Mouse (Mus musculus): ENCODE measurements around the gene Hddc2.

The Hddc2 gene

DNA sequence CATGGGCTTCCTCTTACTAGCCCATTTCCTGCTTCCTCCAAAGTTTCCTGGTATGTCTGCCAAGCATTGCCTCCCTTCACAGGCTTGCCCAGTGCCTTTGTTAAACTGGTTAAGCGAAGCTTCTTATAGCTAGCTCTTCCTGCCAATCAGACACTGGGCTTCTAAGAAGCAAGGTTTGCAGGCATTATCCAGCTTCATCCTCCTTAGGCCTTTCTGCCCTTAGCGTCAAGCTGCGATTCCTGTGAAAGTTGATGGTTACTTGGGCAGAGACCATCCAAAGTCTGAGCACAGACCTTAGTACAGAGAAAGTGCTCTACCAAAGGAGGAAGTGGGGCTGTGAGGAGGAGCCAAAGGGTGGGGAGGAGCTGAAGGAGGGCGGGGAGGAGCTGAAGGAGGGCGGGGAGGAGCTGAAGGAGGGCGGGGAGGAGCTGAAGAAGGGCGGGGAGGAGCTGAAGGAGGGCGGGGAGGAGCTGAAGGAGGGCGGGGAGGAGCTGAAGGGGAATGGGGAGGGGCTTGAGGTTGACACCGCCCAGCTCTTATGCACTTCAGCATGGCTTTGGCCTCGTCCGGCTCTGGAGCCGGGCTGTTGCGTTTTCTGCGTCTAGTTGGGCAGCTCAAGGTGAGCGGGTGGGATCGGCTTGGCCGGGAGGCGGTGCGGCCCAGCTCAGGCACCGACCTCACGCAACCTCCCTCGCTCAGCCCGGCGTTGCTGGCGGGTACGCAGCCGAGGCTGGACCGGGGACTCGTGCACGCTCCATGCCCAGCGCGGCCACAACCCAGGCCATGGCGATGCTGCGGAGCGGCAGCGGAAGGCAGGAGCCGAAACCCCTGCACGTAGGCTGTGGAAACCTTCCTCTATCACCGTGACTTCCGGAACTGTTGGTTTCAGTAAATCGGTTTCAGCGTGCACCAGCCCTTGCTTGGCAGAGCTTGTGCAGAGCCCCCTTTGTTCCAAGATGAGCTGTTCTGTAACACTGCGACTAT lies at the start of gene Hddc2:
Gene Hddc2, plus strand, starts transcription at position 519 of the 984 bp plus-strand sequence.
- in situ Hi-C loops (cut with MboI, MseI), result loop anchor here (5.0 kb wide), 1 partner anchor 691 kb away; no protein-coding TSS in a partner anchor

DNA sequence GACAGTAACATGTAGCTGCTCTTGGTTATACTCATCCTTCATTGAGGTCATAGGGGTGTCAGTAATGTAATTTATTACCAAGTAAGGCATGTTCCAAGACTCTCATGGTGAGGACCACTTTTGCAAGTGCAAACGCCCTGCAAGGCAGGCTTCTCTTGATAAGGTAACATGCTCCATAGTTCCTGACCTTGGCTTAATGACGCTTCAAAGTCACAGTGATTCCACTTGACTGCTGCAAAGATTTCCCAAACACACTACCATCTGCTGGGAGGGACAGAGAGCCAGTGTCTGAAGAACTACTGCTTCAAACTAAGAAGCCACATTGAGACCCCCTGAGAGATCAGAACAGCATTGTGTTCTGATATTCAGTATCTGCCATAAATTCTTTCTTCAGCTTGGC lies 40.4 kb upstream of the Hddc2 start:
- in situ Hi-C loops (cut with MboI, MseI), result no loop called here

DNA sequence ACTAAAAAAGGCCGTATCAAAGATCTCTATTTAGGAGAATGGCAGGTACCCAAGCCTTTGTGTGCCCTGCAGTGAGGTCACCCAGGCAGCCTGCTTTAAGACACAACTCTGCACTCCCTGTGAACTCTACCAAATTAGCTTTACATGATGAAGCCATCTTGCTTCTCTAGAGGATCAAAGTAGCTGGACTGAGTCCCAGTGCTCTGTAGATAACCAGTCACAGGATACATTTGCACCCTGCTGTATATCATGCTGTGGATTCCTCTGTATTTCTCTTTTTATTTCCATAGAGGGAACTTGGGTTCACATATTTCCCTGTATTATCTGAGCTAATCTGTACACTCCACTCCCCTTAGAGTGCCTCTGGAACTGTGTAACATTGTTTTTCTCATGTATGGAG lies 40.0 kb upstream of the Hddc2 start:
- in situ Hi-C loops (cut with MboI, MseI), result no loop called here

DNA sequence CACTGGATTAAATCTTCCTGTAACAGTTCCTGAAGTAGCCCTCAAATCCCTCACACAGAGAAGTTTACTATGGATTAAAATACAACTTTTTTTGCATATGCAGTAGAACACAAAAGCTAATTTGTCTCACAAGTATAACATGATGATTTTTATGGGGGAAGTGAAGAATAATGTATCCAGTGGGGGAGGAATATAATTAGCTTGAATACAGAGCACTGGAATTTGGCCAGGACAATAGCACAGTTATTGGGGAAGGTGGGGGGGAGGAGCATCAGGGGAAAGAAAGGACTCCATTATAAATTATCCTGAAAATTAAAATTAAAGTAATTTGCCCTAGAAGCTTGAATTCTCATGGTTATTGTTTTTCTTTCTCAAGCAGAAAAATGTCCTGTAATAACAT lies 25.4 kb upstream of the Hddc2 start:
- in situ Hi-C loops (cut with MboI, MseI), result no loop called here

DNA sequence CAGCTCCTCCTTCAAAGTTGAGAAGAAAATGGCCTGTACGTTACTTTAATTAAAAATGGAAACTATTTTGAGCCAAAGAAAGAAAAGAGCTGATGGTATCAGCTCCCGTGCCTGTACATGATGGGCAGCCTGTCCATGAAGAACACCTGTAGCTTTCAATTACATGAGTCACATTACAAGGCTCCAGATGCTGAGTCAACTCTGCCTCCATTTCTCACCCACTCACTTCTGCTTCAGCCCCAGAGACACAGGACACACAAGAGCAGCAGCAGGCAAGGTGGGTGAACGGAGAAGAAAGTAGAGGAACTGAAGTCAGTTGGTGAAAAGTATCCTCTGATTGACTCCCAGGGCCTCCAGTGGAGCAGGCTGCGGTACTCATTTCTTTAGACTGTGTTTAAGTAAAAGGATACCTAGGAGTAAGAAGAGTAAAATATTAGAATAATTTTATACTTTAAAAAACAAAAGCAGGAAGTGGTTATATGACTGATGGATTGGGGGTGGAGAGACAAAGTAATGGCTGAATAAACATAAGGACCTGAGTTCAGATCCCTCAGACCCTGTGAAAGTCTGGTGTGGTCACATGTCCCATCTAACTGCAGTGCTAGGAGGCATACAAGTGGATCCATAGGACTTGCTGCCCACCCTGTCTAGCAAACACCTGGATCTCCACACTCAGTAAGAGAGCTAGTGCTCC lies 24.3 kb upstream of the Hddc2 start:
- in situ Hi-C loops (cut with MboI, MseI), result no loop called here

DNA sequence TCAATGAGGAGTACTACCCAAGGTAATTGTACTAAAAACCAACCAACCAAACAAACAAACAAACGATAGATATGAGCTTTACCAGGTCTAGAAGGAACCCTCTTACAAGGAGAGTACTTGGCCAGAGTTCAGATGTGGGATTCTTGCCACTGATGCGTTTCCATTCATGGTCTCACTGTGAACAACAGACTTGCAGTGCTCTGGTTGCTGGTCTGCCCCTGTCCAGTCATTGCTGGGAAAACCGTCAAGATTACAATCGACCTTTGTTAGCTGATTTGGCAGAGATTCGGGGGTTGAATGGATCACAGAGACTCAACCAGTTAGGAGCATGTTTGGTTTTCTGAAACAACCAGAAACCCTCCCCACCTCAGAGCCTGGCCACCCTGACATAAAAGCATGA lies 17.5 kb upstream of the Hddc2 start:
- in situ Hi-C loops (cut with MboI, MseI), result no loop called here

DNA sequence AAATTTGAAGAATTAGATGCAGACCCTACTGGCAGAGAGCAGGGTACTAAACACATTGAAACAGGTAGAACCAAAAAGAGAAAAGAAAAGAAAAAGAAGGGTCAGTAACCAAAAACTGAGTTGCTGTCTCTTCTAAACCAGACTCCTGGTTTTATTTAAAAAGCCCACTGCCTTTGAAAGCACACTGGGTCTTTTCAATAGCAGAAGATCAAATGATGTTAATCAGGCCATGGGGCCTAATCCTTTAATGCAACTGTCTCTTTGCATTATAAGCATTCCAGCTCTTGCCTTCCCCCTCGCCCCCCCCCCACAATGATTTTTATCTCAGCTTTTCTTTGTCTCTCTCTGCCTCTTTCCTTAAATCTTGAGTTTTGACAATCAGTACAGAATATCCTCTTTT lies 16.7 kb upstream of the Hddc2 start:
- in situ Hi-C loops (cut with MboI, MseI), result no loop called here

DNA sequence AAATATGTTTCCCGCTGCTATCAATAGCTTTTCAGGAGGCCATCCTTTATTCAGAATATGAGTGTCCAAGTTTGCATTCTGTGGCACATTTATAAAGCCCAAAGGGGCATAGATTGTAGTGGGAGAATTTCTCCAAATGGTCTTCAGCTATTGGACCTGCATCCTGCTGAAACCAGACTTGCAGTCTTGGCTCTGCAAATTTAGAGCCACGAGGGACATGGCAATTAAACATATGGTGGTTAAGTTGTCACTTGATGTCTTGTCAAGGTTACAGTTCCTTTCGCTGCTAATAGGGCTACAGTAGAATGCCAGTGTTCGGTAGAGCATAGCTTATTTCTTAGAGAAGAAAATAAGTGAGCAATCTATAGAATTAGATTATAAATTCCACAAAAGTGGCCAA lies 16.1 kb upstream of the Hddc2 start:
- in situ Hi-C loops (cut with MboI, MseI), result no loop called here

DNA sequence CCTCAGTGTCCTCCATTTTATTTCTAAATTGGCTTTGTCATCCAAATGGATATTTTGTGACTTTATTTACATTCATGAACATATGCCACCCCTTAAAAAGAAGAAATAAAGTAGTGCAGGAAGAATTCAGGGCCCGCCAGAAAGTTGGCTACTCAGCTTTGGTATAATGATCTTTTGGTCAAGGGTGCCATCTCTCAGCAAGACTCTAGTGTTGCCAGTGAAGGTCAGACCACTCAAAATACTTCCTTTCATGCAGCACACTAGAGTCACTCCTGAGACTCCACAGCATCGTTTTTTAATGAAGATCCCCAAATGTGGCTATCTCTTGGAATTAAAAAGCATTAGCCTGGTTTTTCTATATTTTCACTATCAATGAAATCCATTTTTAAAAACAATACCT lies 14.9 kb upstream of the Hddc2 start:
- in situ Hi-C loops (cut with MboI, MseI), result no loop called here

DNA sequence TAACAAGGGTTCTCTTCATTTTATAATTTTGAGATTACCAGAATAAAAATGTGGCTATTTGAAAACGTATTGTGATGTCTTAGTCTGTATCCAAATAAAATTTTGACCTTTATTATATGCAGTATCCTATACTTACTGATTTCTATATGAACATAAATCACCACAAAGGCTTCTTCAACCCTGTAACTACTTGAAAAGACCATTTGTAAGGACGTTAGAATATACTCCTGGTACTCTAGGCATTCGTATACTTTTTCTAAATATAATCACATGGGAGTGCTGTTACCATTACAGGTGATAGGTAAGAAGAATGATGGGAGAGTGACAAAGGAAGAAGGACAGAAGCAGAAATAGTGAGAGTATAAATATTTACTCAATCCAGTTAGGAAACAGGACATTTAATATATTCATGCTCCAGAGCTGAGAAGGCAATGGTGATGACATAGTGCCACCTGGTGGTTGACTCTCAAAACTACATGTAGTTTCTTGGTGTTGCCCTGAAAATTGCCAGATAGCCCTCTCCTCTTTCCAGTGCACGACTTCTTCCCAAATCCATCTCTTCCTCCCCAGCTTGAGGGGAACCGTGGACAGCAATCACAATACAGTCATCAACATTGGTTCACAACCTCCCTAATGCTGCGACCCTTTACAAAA lies 14.1 kb upstream of the Hddc2 start:
- in situ Hi-C loops (cut with MboI, MseI), result no loop called here

DNA sequence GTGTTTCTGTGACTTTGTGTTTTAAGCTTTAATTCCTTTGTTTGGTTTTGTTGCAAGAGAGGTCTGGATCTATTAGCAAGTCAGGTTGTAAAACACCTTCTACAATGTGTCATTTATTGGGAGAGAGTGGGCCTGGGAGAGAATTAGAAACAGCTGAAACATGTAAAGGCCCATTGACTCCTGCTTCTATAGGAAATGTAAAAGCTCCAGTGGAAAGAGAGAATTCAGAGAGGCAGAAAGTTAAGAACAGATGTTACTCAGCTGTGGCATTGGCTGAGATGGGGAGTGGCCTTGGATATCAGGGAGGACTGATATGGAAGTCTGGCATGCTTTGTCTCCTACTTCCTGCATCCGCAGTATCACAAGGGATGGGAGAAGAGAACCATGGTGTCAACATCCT lies 12.9 kb upstream of the Hddc2 start:
- in situ Hi-C loops (cut with MboI, MseI), result loop anchor here (5.0 to 10.0 kb wide), 2 partner anchors 458 to 1105 kb away; partner anchors contain the start of gene Hey2

DNA sequence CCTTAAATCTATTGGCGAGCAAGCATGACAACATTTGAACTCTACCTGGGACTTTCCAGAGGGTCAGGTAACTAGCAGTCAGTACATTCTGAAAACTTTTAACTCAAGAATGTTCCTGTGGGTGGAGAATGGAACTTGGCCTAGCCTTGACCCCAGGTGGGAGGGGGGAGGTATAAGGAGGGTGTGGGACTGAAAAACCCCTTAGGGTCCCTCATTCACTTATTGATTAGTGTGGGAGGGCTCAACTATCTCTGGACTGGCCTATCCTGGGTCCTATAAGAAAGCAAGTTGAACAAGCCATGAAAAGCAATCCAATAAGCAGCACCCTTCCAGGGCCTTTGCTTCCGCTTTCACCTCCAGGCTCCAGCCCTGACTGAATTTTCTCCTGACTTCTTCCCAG lies 9.7 kb upstream of the Hddc2 start:
- in situ Hi-C loops (cut with MboI, MseI), result loop anchor here (5.0 to 10.0 kb wide), 2 partner anchors 461 to 1109 kb away; partner anchors contain the start of gene Hey2

DNA sequence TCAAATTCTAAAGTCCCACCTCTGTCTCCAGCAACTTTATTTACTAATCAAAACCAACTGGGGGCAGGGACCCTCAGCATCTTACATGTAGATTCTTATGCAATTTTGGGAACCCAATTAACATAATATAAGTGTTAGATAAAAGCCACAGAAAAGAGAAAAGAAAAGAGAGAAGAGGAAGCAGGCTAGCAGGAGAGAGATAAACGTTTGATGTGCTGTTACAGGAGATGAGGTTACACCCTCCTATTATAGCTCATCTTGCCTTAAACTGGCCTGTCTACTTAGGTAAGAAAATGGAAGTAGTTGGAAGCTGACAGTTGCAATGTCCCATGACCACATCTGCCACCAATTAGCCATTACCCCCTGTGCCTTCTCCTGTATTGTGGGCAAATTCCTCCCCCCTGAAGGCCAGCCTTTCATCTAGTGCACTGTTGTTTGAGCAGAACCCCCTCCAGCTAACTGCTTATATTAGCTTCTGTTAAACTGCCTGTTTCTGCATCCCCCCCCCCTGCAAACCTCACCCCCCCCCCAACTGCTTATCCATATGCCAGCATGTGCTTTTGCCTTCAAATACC lies 6.1 kb upstream of the Hddc2 start:
- in situ Hi-C loops (cut with MboI, MseI), result loop anchor here (10.0 kb wide), 1 partner anchor 1112 kb away; no protein-coding TSS in a partner anchor

DNA sequence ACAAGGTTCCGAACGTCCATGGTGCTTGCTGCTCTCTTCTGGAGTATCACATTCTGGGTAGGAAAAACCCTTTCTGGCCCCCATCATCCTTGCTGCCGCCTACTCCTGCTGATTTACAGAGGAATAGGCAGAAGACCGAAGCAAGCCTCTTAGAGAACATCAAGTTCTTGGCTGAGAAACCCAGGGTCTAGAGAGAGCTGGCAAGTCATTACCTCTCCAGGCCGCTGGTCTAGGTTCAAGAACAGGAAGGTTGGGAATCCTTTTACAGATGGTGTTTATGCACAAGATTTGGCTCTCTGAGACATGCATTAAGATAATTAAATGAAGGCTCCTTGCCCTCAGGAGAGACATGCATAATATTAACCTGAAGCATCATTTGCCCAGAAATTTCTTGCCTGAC lies 5.3 kb downstream of the Hddc2 start:
- in situ Hi-C loops (cut with MboI, MseI), result no loop called here

DNA sequence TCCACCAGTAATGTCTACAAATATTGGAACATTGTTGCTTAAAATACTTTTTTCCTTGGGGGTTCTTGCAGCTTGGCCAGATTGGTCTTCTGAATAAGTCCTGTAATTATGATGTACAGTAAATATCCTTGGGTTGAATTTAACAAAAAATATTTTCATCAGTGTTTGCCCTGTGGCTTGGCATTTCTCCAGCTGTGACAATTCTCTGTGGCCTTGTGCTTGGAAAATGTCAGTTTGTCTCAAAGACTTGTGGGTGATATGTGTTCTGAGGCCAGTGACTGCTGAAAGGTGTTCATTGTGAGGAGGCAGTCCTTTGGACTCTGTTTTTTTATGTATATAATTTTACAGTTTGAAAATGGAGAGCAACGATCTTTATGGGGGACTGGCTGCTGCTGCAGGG lies 16.3 kb downstream of the Hddc2 start:
- in situ Hi-C loops (cut with MboI, MseI), result no loop called here

DNA sequence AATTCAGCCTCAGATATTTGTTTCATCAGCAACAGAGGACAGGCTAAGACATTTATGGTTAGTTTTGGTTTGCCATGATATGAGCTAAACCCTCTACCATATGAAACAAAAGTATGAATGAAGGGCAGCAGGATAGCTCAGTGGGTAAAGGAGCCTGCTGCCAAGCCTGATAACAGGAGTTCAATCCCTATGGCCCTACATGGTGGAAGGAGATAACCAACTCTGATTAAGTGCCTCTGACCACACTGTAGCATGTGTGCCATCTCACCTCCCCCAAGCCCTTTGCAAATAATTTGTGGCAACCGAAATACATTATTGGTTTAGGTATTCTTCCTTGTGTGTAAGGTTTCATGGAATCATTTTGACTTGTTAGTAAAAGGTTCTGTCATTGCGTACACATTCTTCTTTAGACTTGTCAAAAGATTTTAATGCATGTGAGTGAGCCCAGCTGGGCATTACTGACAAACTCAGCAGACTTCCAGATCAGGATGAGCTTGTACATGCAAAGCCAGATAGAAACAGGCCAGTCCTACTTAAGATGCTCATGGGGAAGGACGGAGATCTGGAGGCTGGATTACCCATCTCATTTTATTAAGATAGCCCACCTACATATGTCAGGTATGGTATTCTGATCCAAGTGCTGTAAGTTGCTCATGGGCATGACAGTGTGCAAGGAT lies 17.2 kb downstream of the Hddc2 start:
- in situ Hi-C loops (cut with MboI, MseI), result no loop called here

DNA sequence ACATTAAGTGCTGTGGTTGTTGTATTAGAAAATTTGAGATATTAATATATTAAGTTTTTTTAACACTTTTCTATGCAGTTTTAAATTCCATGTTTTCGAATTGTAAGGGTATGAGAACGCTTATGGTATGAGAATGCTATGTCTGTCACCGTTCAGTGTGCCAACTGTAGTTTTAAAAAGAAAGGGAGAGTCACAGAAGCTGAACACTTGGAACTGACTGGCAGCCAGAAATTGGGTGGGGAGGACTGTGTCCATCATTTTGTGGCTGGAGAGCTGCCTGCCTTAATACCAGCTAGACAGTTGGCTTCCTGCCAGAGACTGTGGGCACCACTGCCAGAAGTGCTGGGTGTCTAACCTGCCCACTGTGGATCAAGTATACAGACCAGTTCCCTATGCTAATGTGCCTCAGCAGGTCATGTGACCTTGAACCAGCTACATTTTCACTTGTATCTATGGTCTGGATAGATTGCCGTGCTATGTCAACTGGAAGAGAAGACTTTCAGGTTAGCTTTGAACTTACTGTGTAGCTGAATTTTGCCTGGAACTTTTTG lies 18.1 kb downstream of the Hddc2 start:
- in situ Hi-C loops (cut with MboI, MseI), result no loop called here

DNA sequence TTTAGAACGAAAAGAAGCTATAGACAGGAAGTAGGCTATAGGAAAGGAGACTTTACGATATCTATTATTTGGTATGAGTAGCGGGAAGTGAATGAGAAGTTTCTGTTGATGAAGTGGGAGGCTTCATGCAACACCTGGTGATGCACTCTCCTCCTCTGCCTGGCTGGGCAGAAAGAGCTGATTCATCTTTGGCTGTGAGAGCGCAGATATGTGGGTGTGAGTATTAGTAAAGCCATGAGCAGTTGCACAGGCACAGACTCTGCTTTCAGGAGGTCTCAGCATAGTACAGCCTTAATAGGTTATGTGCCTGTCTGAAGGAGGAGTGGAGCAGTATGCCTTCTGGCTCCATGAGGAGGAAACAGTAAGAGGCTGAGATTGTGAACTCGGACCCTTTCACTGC lies 23.2 kb downstream of the Hddc2 start:
- in situ Hi-C loops (cut with MboI, MseI), result no loop called here

DNA sequence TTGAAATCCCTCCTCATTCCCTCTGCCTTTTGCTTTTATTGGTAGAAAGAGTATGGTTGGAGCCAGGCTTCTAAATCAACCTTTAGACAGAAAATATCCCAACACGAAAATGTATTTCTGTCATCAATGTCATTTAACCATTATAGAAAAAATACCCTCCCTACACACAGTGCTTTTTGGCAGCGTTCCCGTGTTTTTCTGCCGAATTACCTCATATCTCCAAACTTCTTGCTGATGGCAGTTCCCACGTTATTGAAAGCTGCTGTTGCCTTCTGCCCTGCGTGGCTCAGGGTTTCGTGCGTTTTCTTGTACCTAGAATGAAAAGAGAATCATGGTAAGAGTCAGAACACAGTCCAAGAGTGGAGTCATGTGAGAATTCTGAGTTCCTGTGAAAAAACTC lies 33.2 kb downstream of the Hddc2 start:
- in situ Hi-C loops (cut with MboI, MseI), result no loop called here

DNA sequence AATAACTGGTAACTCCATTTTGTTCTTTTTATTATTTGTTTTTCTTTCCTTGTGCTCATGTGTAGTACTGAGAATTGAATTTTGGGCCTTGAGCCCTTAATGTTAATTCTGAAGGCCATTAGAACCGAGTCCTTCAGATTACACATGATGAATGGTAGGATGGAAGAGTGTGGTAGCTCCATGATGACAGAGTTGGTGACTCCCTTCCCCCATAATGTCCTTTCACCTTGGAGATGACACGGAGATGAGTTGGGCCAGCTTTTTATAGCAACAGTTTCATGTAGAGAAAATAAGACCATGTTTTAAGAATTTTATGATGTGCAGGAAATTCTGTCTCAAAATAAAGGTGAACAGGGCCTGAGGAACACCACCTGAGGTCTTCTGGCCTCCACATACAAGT lies 37.9 kb downstream of the Hddc2 start:
- in situ Hi-C loops (cut with MboI, MseI), result loop anchor here (10.0 kb wide), 1 partner anchor 1376 kb away; no protein-coding TSS in a partner anchor
